Mouse (Mus musculus) midbrain, embryonic 16.5 days (tissue): ENCODE results near the gene Mapk8ip2. TPM values are rescaled to one million over a fixed set of nuclear protein-coding genes. Genes with fewer than 3 reads are reported as not detected.

Experiments used
- ATAC-seq: fragments of 200-750 bp; cut with Nextera tagmentation; 2 replicates; pipeline ENCODE4 v1.8.0; 2017; ENCODE audit warnings: moderate TSS enrichment
- H3K27ac ChIP-seq: fragments of 300-500 bp; sonication (generic); 2 replicates; pipeline ENCODE4 v1.5.1; 2014; ENCODE audit warnings: mild to moderate bottlenecking, low read length, mixed read lengths
- H3K27me3 ChIP-seq: fragments of 300-500 bp; sonication (generic); 2 replicates; pipeline ENCODE4 v1.6.1; 2014; ENCODE audit warnings: low read depth, low read length, mixed read lengths; ENCODE audit not compliant: control insufficient read depth, insufficient read depth
- H3K36me3 ChIP-seq: fragments of 300-500 bp; sonication (generic); 2 replicates; pipeline ENCODE4 v1.6.1; 2014; ENCODE audit warnings: mild to moderate bottlenecking, low read length, moderate library complexity, mixed read lengths; ENCODE audit not compliant: control insufficient read depth, insufficient read depth
- H3K4me1 ChIP-seq: fragments of 300-500 bp; sonication (generic); 2 replicates; pipeline ENCODE4 v1.6.1; 2014; ENCODE audit warnings: mild to moderate bottlenecking, low read length, mixed read lengths; ENCODE audit not compliant: control insufficient read depth, insufficient read depth
- H3K4me2 ChIP-seq: fragments of 300-500 bp; sonication (generic); 2 replicates; pipeline ENCODE4 v1.6.1; 2014; ENCODE audit warnings: mild to moderate bottlenecking, low read length, mixed read lengths
- H3K4me3 ChIP-seq: fragments of 300-500 bp; sonication (generic); 2 replicates; pipeline ENCODE4 v1.5.1; 2014; ENCODE audit warnings: low read depth, mild to moderate bottlenecking, low read length, moderate library complexity, mixed read lengths
- H3K9ac ChIP-seq: fragments of 300-500 bp; sonication (generic); 2 replicates; pipeline ENCODE4 v1.6.1; 2014; ENCODE audit warnings: low read depth, low read length, mixed read lengths
- H3K9me3 ChIP-seq: fragments of 300-500 bp; sonication (generic); replicated peaks from 2 replicates; pipeline ENCODE4 v1.6.1; 2014; ENCODE audit warnings: mild to moderate bottlenecking, low read length, mixed read lengths; ENCODE audit not compliant: control insufficient read depth, poor library complexity, severe bottlenecking
- WGBS: fragments of 180-500 bp; shearing (Covaris S2); extraction: QIAGEN DNeasy Blood & Tissue Kit; methylation state at CpG from one replicate; pipeline ENCODE4 v1.1.7; 2014; 5-methylcytosine and 5-hydroxymethylcytosine counted together
- polyA plus RNA-seq: library from polyadenylated mRNA; unstranded; fragments of >200 nt; fragmentation: Nextera tagmentation; extraction: Ambion mirVana; gene quantifications from 2 replicates; pipeline ENCODE4 v1.2.1, GENCODE M21; 2015

Gene Mapk8ip2
- 84.4 and 86.4 TPM in 2 replicates for polyA plus RNA-seq

DNA sequence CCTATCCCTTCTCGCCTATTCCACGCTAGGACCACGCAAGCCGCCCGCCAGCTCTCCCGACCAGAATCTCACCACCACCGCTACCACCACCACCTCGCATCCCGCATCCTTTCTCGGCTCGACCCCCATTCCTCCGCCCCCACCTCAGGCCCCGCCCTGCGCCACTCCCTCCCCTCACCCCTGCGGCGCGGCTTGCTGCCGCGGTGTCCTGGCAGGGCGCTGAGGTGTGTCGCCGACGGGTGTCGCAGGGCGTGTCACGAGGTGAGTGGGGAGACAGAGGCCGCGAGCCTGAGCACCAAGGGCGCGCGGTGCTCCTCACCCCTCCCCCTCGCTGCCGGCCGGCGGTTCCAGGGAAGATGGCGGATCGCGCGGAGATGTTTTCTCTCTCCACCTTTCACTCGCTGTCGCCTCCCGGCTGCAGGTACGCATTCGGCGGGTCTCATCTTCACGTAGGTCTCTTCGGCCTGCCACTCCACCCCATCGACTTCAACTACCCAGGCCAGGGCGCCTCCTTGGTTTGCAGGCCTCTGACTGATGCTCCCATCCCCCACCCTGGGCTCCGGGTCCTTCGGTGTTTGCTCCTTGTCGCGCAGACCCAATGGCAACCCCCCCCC is at the start of gene Mapk8ip2:
TSS of gene Mapk8ip2 (plus strand) at position 49 of the 614 bp plus-strand sequence.
- Histone ChIP-seq H3K9me3 (no peaks in the 10 kb centered on the region), H3K4me3 (peak within 1 kb of the TSS; percentile 73), H3K36me3 (peaks cover 19% of the 10 kb centered on the region), H3K4me2 (peak within 1 kb of the TSS; percentile 98), H3K27me3 (no peaks in the 10 kb centered on the region), H3K9ac (peak within 1 kb of the TSS; percentile 85), H3K27ac (peak within 1 kb of the TSS; percentile 90), H3K4me1 (peaks cover 23% of the 10 kb centered on the region)
- under 1% methylated on average over 50 of the region's 53 CpGs for WGBS
- ATAC-seq: peak; percentile 79

DNA sequence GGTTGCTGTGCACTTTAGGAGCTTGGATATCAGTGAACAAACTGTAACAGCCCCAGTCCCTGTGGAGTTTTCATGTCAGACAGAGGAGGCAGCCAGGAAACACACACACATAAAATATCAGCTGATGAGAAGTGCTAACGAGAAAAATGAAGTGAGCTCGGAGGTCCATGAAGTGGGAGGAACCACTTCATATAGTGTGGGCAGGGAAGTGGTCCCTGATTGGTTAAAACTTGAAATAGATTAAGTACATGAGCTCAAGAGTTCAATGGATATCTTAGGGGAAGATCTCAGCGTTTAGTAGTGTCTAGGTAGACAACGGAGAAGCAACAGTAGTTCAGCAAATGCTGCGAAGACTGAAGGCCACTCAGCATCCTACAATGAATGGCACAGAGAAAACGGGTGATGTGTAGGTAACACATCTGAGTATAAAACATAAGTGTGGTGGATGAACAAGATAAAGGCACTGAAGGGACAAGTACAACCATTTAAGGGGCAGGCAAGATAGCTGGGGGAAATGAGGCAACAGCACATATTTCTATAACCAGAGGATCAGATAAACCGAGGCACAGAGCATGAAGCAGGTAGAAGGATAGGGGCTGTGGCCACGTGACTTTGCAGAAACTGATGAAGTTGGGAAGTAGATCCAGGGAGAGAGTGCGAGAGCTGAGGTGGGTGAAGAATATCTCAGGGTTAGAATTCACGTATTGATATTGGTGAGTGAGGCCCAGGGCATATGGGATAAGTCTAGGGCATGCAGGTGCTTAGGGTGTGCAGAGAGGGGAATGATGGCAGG is 48.7 kb upstream of the Mapk8ip2 start:
- H3K27me3 ChIP-seq: no peaks in the 10 kb centered on the region
- no peak overlapping the region for H3K9ac ChIP-seq
- WGBS: 87% methylated on average over 10 of the region's 10 CpGs
- no peak for ATAC-seq
- H3K36me3 ChIP-seq: no peaks in the 10 kb centered on the region
- H3K4me2 ChIP-seq: no peak overlapping the region
- no peak overlapping the region for H3K27ac ChIP-seq
- H3K4me3 ChIP-seq: no peak overlapping the region
- peaks cover 3% of the 10 kb centered on the region; the same call in 1 of the 2 replicates for H3K9me3 ChIP-seq
- H3K4me1 ChIP-seq: no peaks in the 10 kb centered on the region

DNA sequence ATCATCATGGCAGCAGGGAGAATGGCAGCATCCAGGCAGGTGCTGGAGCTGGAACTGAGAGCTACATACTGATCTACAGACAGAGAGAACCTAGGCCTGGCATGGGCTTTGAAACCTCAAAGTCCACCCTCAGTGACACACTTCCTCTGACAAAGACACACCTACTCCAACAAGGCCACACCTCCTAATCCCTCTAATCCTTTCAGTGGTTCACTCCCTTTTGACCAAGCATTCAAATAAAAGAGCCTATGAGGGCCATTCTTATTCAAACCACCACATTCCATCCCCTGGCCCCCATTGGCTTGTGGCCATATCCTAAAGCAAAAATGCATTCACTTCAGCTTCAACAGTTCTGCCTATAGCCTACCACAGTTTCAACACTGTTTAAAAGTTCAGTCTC is 47.0 kb upstream of the Mapk8ip2 start:
- no peak overlapping the region for H3K27ac ChIP-seq
- no peak overlapping the region for H3K4me2 ChIP-seq
- H3K9me3 ChIP-seq: peaks cover 3% of the 10 kb centered on the region; the same call in 1 of the 2 replicates
- no peak overlapping the region for H3K4me3 ChIP-seq
- ATAC-seq: no peak
- no peaks in the 10 kb centered on the region for H3K36me3 ChIP-seq
- H3K9ac ChIP-seq: no peak overlapping the region
- H3K27me3 ChIP-seq: no peaks in the 10 kb centered on the region
- no peaks in the 10 kb centered on the region for H3K4me1 ChIP-seq

DNA sequence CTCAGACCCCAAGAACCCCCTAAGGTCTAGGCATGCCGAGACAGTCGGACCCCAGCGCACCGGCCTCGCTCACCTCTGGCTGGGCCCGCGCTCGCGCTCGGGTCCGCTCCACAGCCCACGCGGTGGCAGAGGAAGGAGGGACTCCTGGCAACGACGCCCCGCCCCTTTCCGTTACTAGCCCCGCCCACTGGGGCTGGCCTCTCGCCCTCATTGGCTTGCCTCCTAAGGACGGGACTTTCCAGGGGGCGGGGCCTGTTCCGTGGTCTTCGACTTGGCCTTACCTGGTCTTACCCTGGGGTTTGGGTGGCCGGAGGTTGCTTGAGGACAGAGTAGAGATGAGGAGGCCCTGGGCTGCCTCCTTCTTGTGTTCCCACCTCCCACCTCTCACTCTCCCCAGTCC is 43.6 kb upstream of the Mapk8ip2 start, which contains the start of gene Syce3:
TSS of gene Syce3 (minus strand) at position 386 of the 400 bp plus-strand sequence.
- H3K27me3 ChIP-seq: no peaks in the 10 kb centered on the region
- H3K4me2 ChIP-seq: no peak within 1 kb of the TSS
- H3K36me3 ChIP-seq: no peaks in the 10 kb centered on the region
- 91% methylated on average over 24 of the region's 24 CpGs for WGBS
- no peak for ATAC-seq
- H3K27ac ChIP-seq: no peak within 1 kb of the TSS
- peaks cover 3% of the 10 kb centered on the region; the same call in 1 of the 2 replicates for H3K9me3 ChIP-seq
- no peak within 1 kb of the TSS for H3K4me3 ChIP-seq
- H3K4me1 ChIP-seq: no peaks in the 10 kb centered on the region
- H3K9ac ChIP-seq: no peak within 1 kb of the TSS

DNA sequence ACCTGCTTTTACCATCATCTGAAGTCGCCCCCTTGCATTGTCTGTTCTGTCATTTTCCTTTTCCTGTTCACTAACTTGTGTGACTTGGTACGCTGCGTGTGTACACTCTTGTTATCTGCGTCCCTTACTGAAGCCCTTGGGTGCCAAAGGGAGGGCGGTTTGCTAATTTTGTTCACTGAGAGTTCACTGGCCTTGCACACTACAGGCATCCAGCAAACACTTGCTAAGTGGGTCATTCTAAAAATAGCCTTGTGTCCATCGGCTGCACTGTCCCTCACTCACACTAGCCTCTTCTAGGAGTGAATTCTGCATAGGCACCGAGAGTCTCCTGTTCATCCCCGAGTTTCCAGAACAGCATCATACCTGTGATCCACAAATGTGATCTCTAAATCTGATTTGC is 38.4 kb upstream of the Mapk8ip2 start:
- Histone ChIP-seq H3K4me1 (no peaks in the 10 kb centered on the region), H3K4me3 (no peak overlapping the region), H3K9ac (no peak overlapping the region), H3K36me3 (peaks cover 9% of the 10 kb centered on the region; the same call in 1 of the 2 replicates), H3K27me3 (no peaks in the 10 kb centered on the region), H3K9me3 (no peaks in the 10 kb centered on the region), H3K4me2 (no peak overlapping the region), H3K27ac (no peak overlapping the region)
- no peak for ATAC-seq
- 90% methylated on average over 8 of the region's 8 CpGs for WGBS

DNA sequence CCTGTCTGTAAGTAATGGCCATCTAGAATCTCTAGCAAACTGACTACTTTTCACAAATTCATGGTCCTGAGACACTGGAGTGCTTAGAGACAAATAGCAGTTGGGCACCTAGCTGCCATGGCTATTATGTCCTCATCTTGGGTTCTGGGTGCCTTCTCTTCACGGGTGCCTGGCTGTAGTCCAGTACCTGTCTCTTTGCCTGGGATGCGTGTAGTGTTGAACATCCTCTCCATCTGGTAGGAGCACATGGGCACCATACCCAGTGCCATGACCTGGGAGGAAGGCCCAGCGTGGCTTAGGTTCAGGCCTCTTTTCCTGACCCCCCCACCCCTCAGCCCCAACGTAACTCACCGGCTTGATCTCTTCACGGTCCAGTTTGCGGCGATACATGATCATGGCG is 31.8 kb upstream of the Mapk8ip2 start:
- H3K4me2 ChIP-seq: no peak overlapping the region
- no peaks in the 10 kb centered on the region for H3K27me3 ChIP-seq
- no peak overlapping the region for H3K9ac ChIP-seq
- no peaks in the 10 kb centered on the region for H3K9me3 ChIP-seq
- H3K27ac ChIP-seq: no peak overlapping the region
- no peak for ATAC-seq
- H3K4me3 ChIP-seq: no peak overlapping the region
- peaks cover 24% of the 10 kb centered on the region for H3K36me3 ChIP-seq
- no peaks in the 10 kb centered on the region for H3K4me1 ChIP-seq
- WGBS: 93% methylated on average over 9 of the region's 9 CpGs

DNA sequence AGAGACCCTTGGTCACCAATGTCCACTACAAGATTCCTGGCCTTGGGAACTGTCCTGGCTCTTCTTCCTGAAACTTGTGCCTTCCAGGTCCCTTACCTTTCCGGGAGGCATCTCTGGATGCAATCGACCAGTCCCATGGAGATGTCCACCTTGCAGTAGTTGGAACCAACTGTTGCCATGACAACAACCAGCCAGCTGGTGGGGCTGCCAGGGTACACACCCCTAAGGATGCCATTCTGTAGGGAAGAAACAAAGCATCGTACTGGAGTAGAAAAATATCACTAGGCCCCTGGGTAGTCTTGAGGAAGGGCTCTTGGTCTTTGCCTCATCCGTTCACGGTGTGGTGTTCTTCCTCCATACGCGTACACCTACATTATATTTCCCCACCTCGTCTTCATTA is 29.1 kb upstream of the Mapk8ip2 start:
- Histone ChIP-seq H3K4me3 (no peak overlapping the region), H3K4me1 (peaks cover 9% of the 10 kb centered on the region), H3K9me3 (no peaks in the 10 kb centered on the region), H3K36me3 (peaks cover 20% of the 10 kb centered on the region), H3K4me2 (no peak overlapping the region), H3K9ac (no peak overlapping the region), H3K27ac (no peak overlapping the region), H3K27me3 (no peaks in the 10 kb centered on the region)
- 83% methylated on average over 8 of the region's 8 CpGs for WGBS
- no peak for ATAC-seq

DNA sequence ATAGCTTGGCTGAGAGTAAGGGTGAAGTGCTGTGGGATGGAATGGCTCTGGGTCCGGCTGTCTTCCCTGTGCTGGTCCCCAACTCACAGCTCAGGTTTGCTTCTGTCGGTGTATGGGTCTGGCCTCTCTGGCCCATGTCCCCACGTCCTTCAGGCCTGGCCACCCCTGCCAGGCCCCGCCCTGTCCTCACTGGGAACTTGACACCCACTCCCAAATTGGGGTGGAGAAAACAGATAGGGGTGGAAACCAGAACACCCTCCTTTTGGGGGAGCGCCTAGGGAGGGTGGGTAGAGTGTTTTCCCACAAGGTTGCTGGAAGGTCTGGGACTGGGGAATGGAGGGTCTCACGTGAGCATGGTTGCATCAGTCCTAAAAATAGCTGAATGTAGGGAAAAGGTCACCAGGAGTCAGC is 28.0 kb upstream of the Mapk8ip2 start, which contains the start of gene Cpt1b:
TSS of gene Cpt1b (minus strand) at position 153 of the 411 bp plus-strand sequence.
- 46% methylated on average over 6 of the region's 6 CpGs for WGBS
- no peak for ATAC-seq
- Histone ChIP-seq H3K4me2 (no peak within 1 kb of the TSS), H3K9me3 (no peaks in the 10 kb centered on the region), H3K9ac (no peak within 1 kb of the TSS), H3K4me1 (peaks cover 9% of the 10 kb centered on the region), H3K27ac (no peak within 1 kb of the TSS), H3K36me3 (peaks cover 17% of the 10 kb centered on the region), H3K4me3 (no peak within 1 kb of the TSS), H3K27me3 (no peaks in the 10 kb centered on the region)

DNA sequence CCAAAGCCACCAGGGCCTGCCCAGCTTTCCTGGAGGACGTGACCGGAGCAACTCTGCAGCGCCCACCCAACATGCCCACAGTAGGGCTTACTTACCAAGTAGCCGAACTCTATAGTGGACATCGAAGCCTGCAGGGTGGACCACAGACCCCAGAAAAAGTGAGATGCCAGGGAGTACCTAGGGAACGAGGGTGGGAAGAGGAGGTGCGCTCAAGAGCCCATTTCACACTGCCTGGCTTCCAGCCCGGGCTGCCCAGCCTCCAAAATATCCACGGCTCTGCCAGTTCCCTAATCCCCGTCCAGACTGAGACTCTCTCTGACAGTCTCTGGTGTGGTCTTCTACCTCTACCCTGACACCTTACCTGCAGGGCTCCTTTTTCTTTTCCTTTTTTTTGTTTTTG is 27.0 kb upstream of the Mapk8ip2 start:
- no peak for ATAC-seq
- H3K9me3 ChIP-seq: no peaks in the 10 kb centered on the region
- no peak overlapping the region for H3K4me2 ChIP-seq
- H3K9ac ChIP-seq: no peak overlapping the region
- no peak overlapping the region for H3K4me3 ChIP-seq
- peaks cover 11% of the 10 kb centered on the region for H3K4me1 ChIP-seq
- no peak overlapping the region for H3K27ac ChIP-seq
- H3K36me3 ChIP-seq: peaks cover 15% of the 10 kb centered on the region
- WGBS: 89% methylated on average over 10 of the region's 10 CpGs
- H3K27me3 ChIP-seq: no peaks in the 10 kb centered on the region
